In genomic region chr1:172028394-172029275, GRCm38 (mm10) we compare ENCODE assay signal across 8 mouse cellular contexts. TPM values are rescaled to one million over a fixed set of nuclear protein-coding genes. Genes with fewer than 3 reads are reported as not detected.
DNase-seq lines count a peak whose midpoint lies in the region; ATAC-seq and TF ChIP-seq lines count a peak whose summit lies in the region.

TSS of gene Vangl2 (minus strand) at chr1:172028444.

- no peaks in the 10 kb centered on the region for H3K9me3 ChIP-seq in neural tube, embryonic 12.5 days

- TF ChIP-seq CTCF in liver, adult 2 months (IDR thresholded peaks at IDR 0.05; ENCODE audit: low read depth, low read length): no peak
- no peak for TF ChIP-seq CTCF in embryonic fibroblast, embryonic 13.5 days (IDR thresholded peaks at IDR 0.05; ENCODE audit: borderline replicate concordance, insufficient read depth, low read length)

- peak within 1 kb of the TSS; percentile 92 for H3K4me2 ChIP-seq in neural tube, embryonic 12.5 days (replicated peaks)

- WGBS in liver, adult 2 months: 87% methylated on average over 21 of the region's 21 CpGs
- WGBS in neural tube, embryonic 12.5 days: 31% methylated on average over 21 of the region's 21 CpGs

- TF ChIP-seq POLR2A in liver, adult 2 months (IDR thresholded peaks at IDR 0.05; ENCODE audit: extremely low read depth, insufficient read depth, low read length): no peak
- no peak for TF ChIP-seq POLR2A in embryonic fibroblast, embryonic 13.5 days (IDR thresholded peaks at IDR 0.05; ENCODE audit: low read depth, low read length)

- H3K4me1 ChIP-seq in liver, adult 2 months (ENCODE audit: control insufficient read depth, insufficient read depth, low read length): no peaks in the 10 kb centered on the region
- no peaks in the 10 kb centered on the region for H3K4me1 ChIP-seq in embryonic fibroblast, embryonic 13.5 days (ENCODE audit: control insufficient read depth, insufficient read depth, low read length)
- H3K4me1 ChIP-seq in neural tube, embryonic 12.5 days: peaks cover 42% of the 10 kb centered on the region

- ATAC-seq in neural tube, embryonic 12.5 days (ENCODE audit: low FRiP score, low read depth): no peak
- no peak for ATAC-seq in monocyte, adult 5-6 weeks (replicated peaks; ENCODE audit: insufficient number of reproducible peaks, low FRiP score, low TSS enrichment, poor library complexity, severe bottlenecking)

- no peak for DNase-seq in liver, adult 2 months (ENCODE audit: extremely low read depth, low read depth, low spot score)
- DNase-seq in liver: no peak
- DNase-seq in layer of hippocampus, postnatal 25 days (ENCODE audit: extremely low spot score in 1 of 2, low spot score in 1 of 2): no peak
- no peak for DNase-seq in adrenal gland, adult 8-10 months
- DNase-seq in frontal cortex, postnatal 10 days (ENCODE audit: low spot score in 2 of 2): no peak

- peak within 1 kb of the TSS; percentile 70; the same call in 1 of the 2 replicates for H3K4me3 ChIP-seq in liver, adult 2 months (ENCODE audit: insufficient read depth, low read depth, low read length)
- H3K4me3 ChIP-seq in embryonic fibroblast, embryonic 13.5 days (ENCODE audit: insufficient read depth, low read length): peak within 1 kb of the TSS; percentile 36
- peak within 1 kb of the TSS; percentile 72 for H3K4me3 ChIP-seq in neural tube, embryonic 12.5 days

- H3K27ac ChIP-seq in liver, adult 2 months (replicated peaks; ENCODE audit: insufficient read depth, low read depth, low read length): no peak within 1 kb of the TSS
- no peak within 1 kb of the TSS for H3K27ac ChIP-seq in embryonic fibroblast, embryonic 13.5 days (ENCODE audit: insufficient read depth, low read length)
- H3K27ac ChIP-seq in neural tube, embryonic 12.5 days: peak within 1 kb of the TSS; percentile 75

- H3K27me3 ChIP-seq in liver, adult 2 months (ENCODE audit: control insufficient read depth, insufficient read depth, low read length): no peaks in the 10 kb centered on the region
- no peaks in the 10 kb centered on the region for H3K27me3 ChIP-seq in neural tube, embryonic 12.5 days (replicated peaks)

- peak within 1 kb of the TSS; percentile 69 for H3K9ac ChIP-seq in liver, adult 2 months (ENCODE audit: low read depth, low read length)
- H3K9ac ChIP-seq in neural tube, embryonic 12.5 days: peak within 1 kb of the TSS; percentile 85

- no peaks in the 10 kb centered on the region for H3K36me3 ChIP-seq in liver, adult 2 months (ENCODE audit: control insufficient read depth, insufficient read depth, low read length)
- no peaks in the 10 kb centered on the region for H3K36me3 ChIP-seq in neural tube, embryonic 12.5 days

- H3K79me2 ChIP-seq in liver, adult 2 months (ENCODE audit: control insufficient read depth, insufficient read depth, low read length): no peaks in the 10 kb centered on the region

RNA-seq across cellular contexts. Expression of gene Vangl2, which starts in this region (rescaled TPM):
- 0.20 and 0.28 TPM in 2 replicates for total RNA-seq in liver, adult 2 months (2014; rRNA removed)
- 0.49 and 0.55 TPM in 2 replicates for polyA plus RNA-seq in liver, adult 2 months (2012; rRNA removed)
- 9.1 and 12.3 TPM in 2 replicates for polyA plus RNA-seq in embryonic fibroblast, embryonic 13.5 days (2011; ENCODE audit: insufficient read length, low read depth, missing spikeins)
- 10 to 100 TPM; 15.9 to 18.3 TPM for total RNA-seq in layer of hippocampus, postnatal 25 days (2021)
- 66.0 and 69.7 TPM in 2 replicates for polyA plus RNA-seq in neural tube, embryonic 12.5 days (2016; fragmentation: Nextera tagmentation; extraction: Ambion mirVana)
- 1 to 10 TPM; 4.8 to 7.7 (median 5.1) TPM for total RNA-seq in adrenal gland, adult 8-10 months (2022)
- total RNA-seq in monocyte, adult 5-6 weeks (2017): 0.67 to 2.7 TPM (median 1.2 TPM) in 3 replicates
